Mouse (Mus musculus) layer of hippocampus, postnatal 10 days (tissue): Measurements from ENCODE around the gene Slc26a8. TPM values are rescaled to one million over a fixed set of nuclear protein-coding genes. Genes with fewer than 3 reads are reported as not detected.

ENCODE experiments used
- DNase-seq, 2 experiments: peaks; one replicate each; pipeline ENCODE4 v3.0.0; 2021; ENCODE audit warnings: low spot score in 2 of 2
- total RNA-seq, 2 experiments: library from RNA; stranded (reverse); gene quantifications; 2 replicates each; pipeline ENCODE4 v1.2.3; 2021

Slc26a8 gene
- total RNA-seq, 2 experiments from 2014 or later: 7.4 to 9.0 TPM

DNA sequence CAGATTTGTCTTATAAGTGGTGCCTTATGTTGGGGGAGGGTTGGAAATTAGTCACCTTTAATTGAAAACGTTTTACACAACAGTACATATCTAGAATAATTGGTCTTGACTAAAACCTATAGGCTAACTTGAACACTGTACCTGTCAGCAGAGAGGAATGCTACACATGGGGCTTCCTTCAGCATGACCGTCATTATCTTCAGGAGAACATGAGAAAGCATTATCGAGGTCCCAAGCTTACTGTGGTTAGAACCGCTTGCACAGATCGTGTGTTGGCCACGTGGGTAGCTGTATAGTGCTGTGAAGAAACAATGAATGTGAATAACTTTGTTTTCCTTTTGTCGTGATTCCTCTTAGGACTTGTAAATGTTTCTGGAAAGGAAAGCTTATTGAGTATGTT, 9.8 kb upstream of the Slc26a8 start:
- DNase-seq: no peak

- no peak for DNase-seq
Observed at GRCm38 (mm10) chr17:28698672-28699071, 8.6 kb upstream of the Slc26a8 start.

DNA sequence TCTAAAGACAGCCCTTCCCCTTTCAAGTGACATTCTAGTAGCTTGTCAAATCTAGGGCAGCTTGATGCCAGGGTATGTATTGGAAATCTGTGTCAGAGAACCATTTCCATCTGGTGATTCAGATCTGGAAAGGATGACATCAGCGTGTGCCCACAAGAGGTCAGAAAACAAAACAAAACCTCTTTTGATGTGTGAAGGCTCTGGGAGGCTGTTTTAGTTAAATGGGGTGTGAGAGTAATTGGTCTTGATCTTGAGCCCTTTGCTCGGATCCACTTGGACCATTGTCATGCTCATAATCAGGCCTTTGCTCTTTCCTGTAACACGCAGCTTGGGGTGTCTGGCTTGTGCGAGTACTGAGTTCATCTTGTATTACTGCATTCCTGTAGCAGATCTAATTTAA, 8.2 kb upstream of the Slc26a8 start:
- no peak for DNase-seq

- DNase-seq: peak in 1 of 2 experiments; percentile 25
Observed at GRCm38 (mm10) chr17:28697290-28698195, 7.5 kb upstream of the Slc26a8 start.

GRCm38 (mm10) chr17:28696641-28697040, 6.6 kb upstream of the Slc26a8 start:
- no peak for DNase-seq

GRCm38 (mm10) chr17:28694832-28695231, 4.8 kb upstream of the Slc26a8 start:
- no peak for DNase-seq

DNA sequence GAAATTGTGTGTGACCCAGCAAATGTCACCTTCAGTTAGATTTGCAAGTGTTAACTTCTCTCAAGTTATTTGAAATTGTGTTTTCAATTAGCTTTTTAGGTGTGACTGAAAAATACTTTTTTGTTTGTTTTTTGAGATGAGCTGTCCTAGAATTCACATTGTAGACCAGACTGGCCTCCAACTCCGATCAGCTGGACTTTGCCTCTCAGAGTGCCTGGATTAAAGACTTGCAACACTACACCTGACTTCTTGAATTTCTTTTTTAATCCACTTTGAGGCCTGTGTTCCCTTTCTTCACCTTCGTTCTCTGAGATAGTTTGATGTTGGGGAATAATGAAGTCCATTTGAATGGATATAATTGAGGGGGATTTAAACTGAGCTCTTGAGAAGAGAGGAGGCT, 4.0 kb upstream of the Slc26a8 start:
- DNase-seq: no peak

DNA sequence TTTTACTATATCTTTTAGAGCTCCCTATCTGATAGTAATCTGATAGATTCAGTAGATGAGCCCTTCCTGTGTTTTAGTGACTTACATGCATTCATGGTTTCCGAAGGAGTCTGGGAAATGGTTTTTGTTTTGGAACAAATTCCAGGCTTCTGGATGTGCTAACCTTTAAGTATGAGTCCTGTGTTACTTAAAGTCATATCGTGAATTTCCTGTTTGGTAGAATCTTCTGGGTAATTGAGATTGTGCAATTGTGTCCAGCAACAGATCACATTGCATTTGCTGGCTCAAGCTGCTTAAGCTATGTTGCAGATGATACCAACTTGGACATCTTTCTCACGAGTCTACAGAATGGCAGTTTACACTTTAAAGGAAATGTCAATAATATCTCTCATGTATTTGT, 3.1 kb upstream of the Slc26a8 start:
- no peak for DNase-seq

DNA sequence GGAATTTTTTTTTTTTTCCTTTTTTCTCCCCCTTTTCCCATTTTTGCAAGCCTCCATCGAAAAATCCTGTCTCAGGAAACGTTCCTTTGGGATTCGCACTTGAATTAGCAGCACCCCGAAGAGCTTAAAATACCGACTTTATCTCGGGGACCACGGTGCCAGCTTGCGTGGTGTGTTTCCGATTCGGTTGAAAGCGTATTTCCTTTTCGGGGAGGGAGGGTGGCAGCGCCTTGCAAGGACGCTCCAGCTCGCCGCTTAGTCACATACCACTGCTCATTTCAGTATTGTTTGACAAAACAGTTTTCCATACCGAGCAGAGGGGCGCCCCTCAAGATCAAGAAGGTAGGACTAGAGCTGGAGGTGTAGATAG, 2.3 kb upstream of the Slc26a8 start:
- DNase-seq: peak; percentile 28 to 46

DNA sequence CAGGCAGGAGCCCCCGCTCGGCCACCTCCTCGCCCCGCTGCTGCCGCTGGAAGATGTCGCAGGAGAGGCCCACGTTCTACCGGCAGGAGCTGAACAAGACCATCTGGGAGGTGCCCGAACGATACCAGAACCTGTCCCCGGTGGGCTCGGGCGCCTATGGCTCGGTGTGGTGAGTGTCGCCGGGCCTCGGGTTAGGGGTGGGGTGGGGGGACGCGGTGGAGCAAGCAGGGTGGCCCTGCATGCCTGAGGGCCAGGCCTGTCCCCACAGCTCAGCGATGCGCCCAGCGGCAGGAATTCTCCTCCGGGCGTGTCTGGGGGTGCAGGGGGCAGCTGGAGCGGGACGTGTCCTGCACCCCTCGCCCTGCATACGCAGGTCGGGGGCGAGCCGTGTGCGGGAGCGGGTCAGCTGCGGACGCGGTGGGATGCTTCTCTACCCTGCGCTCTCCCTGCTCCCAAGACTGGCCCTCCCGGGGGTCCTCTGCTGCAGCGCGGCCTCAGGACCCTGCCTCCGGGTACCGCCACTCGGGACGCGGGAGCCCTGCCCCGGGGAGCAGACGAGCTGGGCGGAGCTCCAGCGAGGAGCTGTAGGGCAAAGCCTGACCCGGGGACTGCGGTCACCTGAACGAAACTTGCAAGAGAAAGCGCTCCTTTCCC, 1.8 kb upstream of the Slc26a8 start:
- peak; percentile 59 for DNase-seq

- peak; percentile 99 to 100 for DNase-seq
Observed at GRCm38 (mm10) chr17:28690776-28691686, 998 bp upstream of the Slc26a8 start, which contains the start of gene Mapk14. TSS of gene Mapk14 (plus strand) at chr17:28691329.

GRCm38 (mm10) chr17:28687354-28687753, 2.7 kb downstream of the Slc26a8 start:
- DNase-seq: no peak

DNA sequence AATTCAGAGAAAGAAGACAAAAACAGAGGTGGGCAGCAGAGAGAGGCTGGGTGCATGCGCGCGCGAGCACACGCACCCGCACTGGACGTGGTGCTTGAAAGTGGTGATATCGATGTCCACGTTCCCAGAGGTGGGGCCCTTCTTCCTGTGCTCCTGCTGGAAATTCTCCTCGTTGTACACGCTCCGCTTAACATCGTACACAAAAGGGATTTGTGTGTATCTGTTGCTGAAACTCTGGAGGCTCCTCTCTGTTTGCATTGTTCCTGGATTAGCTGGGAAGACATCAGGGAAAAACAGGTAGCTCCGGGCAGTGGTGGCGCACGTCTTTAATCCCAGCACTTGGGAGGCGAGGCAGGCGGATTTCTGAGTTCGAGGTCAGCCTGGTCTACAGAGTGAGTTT, 5.4 kb downstream of the Slc26a8 start:
- no peak for DNase-seq

- no peak for DNase-seq
Observed at GRCm38 (mm10) chr17:28683601-28684000, 6.4 kb downstream of the Slc26a8 start.

DNA sequence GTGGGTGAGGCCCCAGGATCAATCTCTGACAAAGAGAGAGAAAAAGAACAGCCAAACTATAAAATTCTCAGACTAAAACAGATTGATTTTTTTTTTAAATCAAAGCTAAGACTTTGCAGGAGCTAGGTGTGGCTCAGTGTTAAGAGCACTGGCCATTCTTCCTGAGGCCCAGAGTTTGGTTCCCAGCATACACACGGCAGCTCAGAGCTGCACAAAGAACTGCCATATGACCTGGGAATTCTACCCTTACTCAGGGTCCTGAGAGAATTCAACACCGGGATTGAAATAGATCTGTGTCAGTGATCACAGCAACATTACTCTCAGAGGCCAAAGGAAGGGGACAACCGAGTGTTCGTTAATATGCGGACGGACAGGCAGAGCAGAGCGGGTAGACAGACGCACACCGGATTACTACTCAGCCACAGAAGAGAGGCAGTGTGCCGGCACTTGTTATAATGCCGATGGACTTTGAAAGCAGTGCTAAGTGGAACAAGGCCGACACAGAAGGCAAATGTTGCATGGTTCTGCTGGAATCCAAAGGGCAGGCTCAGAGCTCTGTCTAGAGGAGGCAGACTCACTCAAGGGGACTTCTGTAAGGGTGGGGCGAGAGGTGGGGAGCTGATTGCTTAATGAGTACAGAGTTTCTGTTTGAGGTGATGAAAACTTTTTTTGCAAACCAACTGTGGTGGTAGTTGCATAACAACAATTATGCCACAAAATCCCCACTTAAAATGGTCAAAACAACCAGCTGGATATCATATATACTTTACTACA, 7.5 kb downstream of the Slc26a8 start:
- DNase-seq: no peak

DNA sequence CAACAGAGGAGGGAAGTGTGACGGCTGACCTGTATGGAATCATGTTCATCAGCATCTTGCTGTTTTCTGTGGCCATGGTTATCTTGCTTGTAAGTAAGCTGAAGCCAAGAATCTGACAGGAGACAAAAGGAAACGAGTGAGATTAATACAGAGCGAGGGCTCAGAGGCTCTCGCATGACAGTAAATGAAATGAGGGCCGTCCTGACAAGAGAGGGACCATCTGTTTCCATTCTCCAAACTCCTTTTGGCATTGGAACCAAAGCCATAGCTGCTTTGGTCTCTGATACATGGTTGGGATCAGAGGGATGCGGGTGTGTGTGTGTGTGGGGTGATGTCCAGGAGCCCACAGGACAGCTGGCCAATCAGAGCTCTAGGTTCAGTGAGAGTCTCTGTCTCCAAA, 30.5 kb downstream of the Slc26a8 start:
- no peak for DNase-seq

DNA sequence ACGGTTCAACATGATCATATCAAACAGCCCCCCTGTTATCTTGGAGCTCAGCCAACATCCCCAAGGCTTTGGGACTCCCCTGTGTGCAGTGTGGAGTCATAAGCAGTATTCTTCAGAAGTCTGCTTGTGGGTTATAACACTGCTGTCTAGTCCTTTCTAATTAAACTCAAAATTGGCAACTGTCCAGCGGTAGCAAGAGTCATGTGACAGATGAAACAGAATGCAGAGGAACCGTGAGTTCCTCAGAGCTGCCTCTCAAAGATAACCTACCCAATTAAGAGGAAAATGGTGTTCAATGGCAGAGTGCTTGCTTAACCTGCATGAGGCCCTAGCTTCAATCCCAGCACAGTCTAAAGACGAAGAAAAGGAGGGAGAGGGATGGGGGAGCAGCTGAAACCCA, 32.1 kb downstream of the Slc26a8 start:
- DNase-seq: no peak

DNA sequence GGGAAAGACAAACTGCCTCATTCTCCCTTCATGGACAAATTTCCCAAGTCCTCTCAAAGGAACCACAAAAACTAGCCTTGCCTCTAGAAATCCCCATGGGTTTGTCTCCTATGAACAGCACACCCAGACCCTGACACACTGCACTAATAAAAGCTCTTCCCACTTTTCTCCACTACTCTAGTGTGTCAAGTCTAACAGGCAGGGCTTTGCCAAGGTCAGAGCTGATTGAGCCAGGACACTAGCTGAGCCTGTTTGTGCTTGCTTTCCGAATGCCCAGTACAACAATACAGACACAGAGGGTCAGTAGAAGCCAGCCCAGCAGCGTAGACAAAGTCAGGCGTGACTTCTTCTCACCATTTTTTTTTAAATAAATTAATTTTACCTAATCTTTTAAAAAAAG, 39.8 kb downstream of the Slc26a8 start:
- DNase-seq: no peak

DNA sequence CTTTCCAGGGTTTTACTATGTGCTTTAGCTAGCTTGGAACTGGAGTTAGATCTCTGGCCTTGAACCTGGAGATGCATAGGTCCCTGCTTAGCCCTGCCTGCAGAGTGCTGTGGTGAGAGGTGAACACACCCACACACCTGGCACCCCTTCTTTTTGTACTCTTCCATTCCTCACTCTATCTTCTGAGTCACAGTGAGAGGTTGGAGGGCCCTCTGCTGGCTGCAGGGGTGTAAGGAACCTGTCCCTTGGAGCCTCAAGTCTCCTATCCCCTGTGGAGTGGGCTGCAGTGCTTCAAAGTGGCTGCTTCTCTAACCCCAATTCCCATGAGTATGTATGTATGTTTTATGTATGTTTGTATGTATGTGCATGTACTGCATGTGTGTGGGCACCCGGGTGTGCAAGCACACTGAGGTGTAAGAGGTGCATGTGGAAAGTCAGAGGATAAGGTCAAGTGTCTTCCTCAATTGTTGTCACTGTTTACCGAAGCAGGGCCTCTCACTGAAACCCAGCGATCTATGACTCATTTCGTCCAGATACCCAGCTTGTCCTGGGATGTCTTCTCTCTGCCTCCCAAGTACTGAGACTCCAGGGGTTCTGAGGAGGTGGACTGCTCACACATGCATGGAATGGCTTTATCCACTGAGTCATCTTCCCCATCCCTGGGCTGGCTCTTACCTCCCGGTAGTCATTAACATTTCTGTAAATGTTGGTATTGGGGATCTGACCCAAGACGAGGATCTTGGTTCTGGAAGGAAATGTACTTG, 41.2 kb downstream of the Slc26a8 start:
- DNase-seq: peak; percentile 38 to 57

GRCm38 (mm10) chr17:28646221-28646620, 43.8 kb downstream of the Slc26a8 start:
- no peak for DNase-seq
